12 mouse cellular contexts compared by ENCODE assay signal in genomic region chr1:53393936-53394760, GRCm38 (mm10). TPM values are rescaled to one million over a fixed set of nuclear protein-coding genes. Genes with fewer than 3 reads are reported as not detected.
A peak's percentile ranks its signal among the peaks of the same experiment; 100 is the strongest.
DNase-seq lines count a peak whose midpoint lies in the region; ATAC-seq lines count a peak whose summit lies in the region.
"Not testable (repeated sequence)": the region's sequence is repeated elsewhere in the genome, so short reads cannot be mapped to it uniquely, and the experiment has no call there.
"Had no signal": no experiment of that assay in that cellular context is flagged by ENCODE, and none has a peak within 500 bp of the region (broad histone marks: within the 10 kb centered on the region; RNA-seq: fewer than 3 reads in every experiment).

No protein-coding gene starts in this region.

- DNase-seq in ZHBTc4 (ENCODE audit: low read depth, low spot score): peak; percentile 85
- peak; percentile 37 for DNase-seq in embryo, embryonic 11 days
- DNase-seq in forelimb bud, embryonic 11.5 days (ENCODE audit: low read depth, low spot score): peak; percentile 13
- DNase-seq in left cerebral cortex, postnatal 14 days (ENCODE audit: low spot score in 2 of 2): peak; percentile 22 to 54
- peak; percentile 46 to 51 for DNase-seq in right cerebral cortex, postnatal 10 days (ENCODE audit: low spot score in 2 of 2)

- not testable (repeated sequence) for H3K36me3 ChIP-seq in heart, embryonic 15.5 days; intestine, embryonic 15.5 days; midbrain, embryonic 12.5 days

- not testable (repeated sequence) for H3K27ac ChIP-seq in heart, embryonic 15.5 days; intestine, embryonic 15.5 days; midbrain, embryonic 12.5 days (replicated peaks)

- peak overlapping the region; percentile 52 for H3K4me2 ChIP-seq in heart, embryonic 15.5 days
- 0 out of 2 replicates have a peak overlapping the region, but pooled peaks have one; percentile 14 for H3K4me2 ChIP-seq in intestine, embryonic 15.5 days (replicated peaks)
- H3K4me2 ChIP-seq in midbrain, embryonic 12.5 days (replicated peaks): 0 out of 2 replicates have a peak overlapping the region, but pooled peaks have one; percentile 17

- peak overlapping the region; percentile 28 for H3K4me3 ChIP-seq in heart, embryonic 15.5 days
- not testable (repeated sequence) for H3K4me3 ChIP-seq in intestine, embryonic 15.5 days (replicated peaks); midbrain, embryonic 12.5 days

- not testable (repeated sequence) for H3K27me3 ChIP-seq in heart, embryonic 15.5 days; intestine, embryonic 15.5 days (replicated peaks); midbrain, embryonic 12.5 days

- not testable (repeated sequence) for H3K9ac ChIP-seq in heart, embryonic 15.5 days; intestine, embryonic 15.5 days; midbrain, embryonic 12.5 days (replicated peaks)

- 23% methylated on average over 21 of the region's 21 CpGs for WGBS in heart, embryonic 15.5 days
- WGBS in intestine, embryonic 15.5 days: 36% methylated on average over 21 of the region's 21 CpGs
- 37% methylated on average over 21 of the region's 21 CpGs for WGBS in midbrain, embryonic 12.5 days

- H3K4me1 ChIP-seq in heart, embryonic 15.5 days (replicated peaks); intestine, embryonic 15.5 days (replicated peaks); midbrain, embryonic 12.5 days: not testable (repeated sequence)

- not testable (repeated sequence) for ATAC-seq in heart, embryonic 15.5 days (replicated peaks; ENCODE audit: insufficient number of reproducible peaks, insufficient read depth, low FRiP score, low read depth); intestine, embryonic 15.5 days; midbrain, embryonic 12.5 days (ENCODE audit: low FRiP score, low read depth)

- intact Hi-C loops in left cerebral cortex, postnatal 14 days (cut with DNase I): not testable (repeated sequence)

- H3K9me3 ChIP-seq in heart, embryonic 15.5 days (replicated peaks); intestine, embryonic 15.5 days; midbrain, embryonic 12.5 days: not testable (repeated sequence)

RNA-seq across cellular contexts. Expression of gene Asnsd1, which starts 41.6 kb away (rescaled TPM):
- 52.8 and 54.6 TPM in 2 replicates for polyA plus RNA-seq in heart, embryonic 15.5 days (2015; fragmentation: Nextera tagmentation; extraction: Ambion mirVana)
- polyA plus RNA-seq in intestine, embryonic 15.5 days (2015; fragmentation: Nextera tagmentation; extraction: Ambion mirVana): 64.9 and 74.0 TPM in 2 replicates
- total RNA-seq in left cerebral cortex, postnatal 14 days (2021): 10 to 100 TPM; 28.0 to 29.5 TPM
- 88.4 and 94.4 TPM in 2 replicates for polyA plus RNA-seq in midbrain, embryonic 12.5 days (2016; fragmentation: Nextera tagmentation; extraction: Ambion mirVana)

RNA-seq across cellular contexts. Expression of gene Gm28551, which starts 41.7 kb away (rescaled TPM):
- polyA plus RNA-seq in heart, embryonic 15.5 days (2015; fragmentation: Nextera tagmentation; extraction: Ambion mirVana): 0.38 and 0.40 TPM in 2 replicates
- polyA plus RNA-seq in intestine, embryonic 15.5 days (2015; fragmentation: Nextera tagmentation; extraction: Ambion mirVana): 0.44 and 0.76 TPM in 2 replicates
- under 1 TPM in 1 of 2 experiments, not detected in 1; 0.40 TPM for total RNA-seq in left cerebral cortex, postnatal 14 days (2021)
- 1.2 and 1.6 TPM in 2 replicates for polyA plus RNA-seq in midbrain, embryonic 12.5 days (2016; fragmentation: Nextera tagmentation; extraction: Ambion mirVana)
- total RNA-seq: adrenal gland, postnatal 4 days; common myeloid progenitor, adult 5-6 weeks had no signal
- polyA plus RNA-seq: thymus, adult 2 months had no signal

RNA-seq across cellular contexts. Expression of gene Asdurf, which starts 41.7 kb away (rescaled TPM):
- polyA plus RNA-seq in heart, embryonic 15.5 days (2015; fragmentation: Nextera tagmentation; extraction: Ambion mirVana): 6.1 TPM in 1 of 2 replicates, not detected in the other
- 8.1 and 13.7 TPM in 2 replicates for polyA plus RNA-seq in intestine, embryonic 15.5 days (2015; fragmentation: Nextera tagmentation; extraction: Ambion mirVana)
- not detected for total RNA-seq in left cerebral cortex, postnatal 14 days (2021)
- polyA plus RNA-seq in midbrain, embryonic 12.5 days (2016; fragmentation: Nextera tagmentation; extraction: Ambion mirVana): 3.6 TPM in 1 of 2 replicates, not detected in the other
- total RNA-seq: adrenal gland, postnatal 4 days; layer of hippocampus, postnatal 36 days had no signal
- polyA plus RNA-seq: thymus, adult 2 months had no signal

Comparison
In these comparisons a context has a peak if more than half of its experiments do, and no peak if none do; other contexts are left out.
1. DNase-seq: peak in every context shown above with its lines; median percentile 85 in ZHBTc4; 48 in right cerebral cortex, postnatal 10 days; 38 in left cerebral cortex, postnatal 14 days; 37 in embryo, embryonic 11 days; 13 in forelimb bud, embryonic 11.5 days.